Mouse (Mus musculus) left cerebral cortex, adult 2 months (tissue): ENCODE data around the gene 1600015I10Rik. TPM values are rescaled to one million over a fixed set of nuclear protein-coding genes. Genes with fewer than 3 reads are reported as not detected.

Experiments
- DNase-seq, 2 experiments: peaks; one replicate each; pipeline ENCODE4 v3.0.0; 2021 to 2022; ENCODE audit warnings: low spot score in 2 of 2, mixed read lengths in 1 of 2; ENCODE audit errors: extremely low spot score in 1 of 2
- H3K27ac ChIP-seq: fragments of 200-600 bp; 2 replicates; pipeline ENCODE4 v1.8.1; 2022
- H3K4me3 ChIP-seq: fragments of 200-600 bp; 2 replicates; pipeline ENCODE4 v1.8.1; 2022
- CTCF ChIP-seq: fragments of 200-600 bp; IDR thresholded peaks from 2 replicates; pipeline ENCODE4 v1.8.1; 2022; ENCODE audit warnings: antibody characterized with exemption, mild to moderate bottlenecking, moderate library complexity
- intact Hi-C: fragments of 180-260 bp; cut with DNase I; formaldehyde crosslinking; loops from one replicate; pipeline ENCODE4 v1.15.1; 2025
- total RNA-seq, 2 experiments: library from RNA; stranded (reverse); gene quantifications; 2 replicates each; pipeline ENCODE4 v1.2.3; 2021

Gene 1600015I10Rik
- total RNA-seq, 2 experiments from 2014 or later = not detected

- TF ChIP-seq CTCF = no peak
- no peak overlapping the region for H3K4me3 ChIP-seq
- no peak overlapping the region for H3K27ac ChIP-seq
- no peak for DNase-seq
- intact Hi-C loops = no loop called here
Observed at GRCm38 (mm10) chr6:48979616-48980015, 49.9 kb downstream of the 1600015I10Rik start.

- Histone ChIP-seq H3K4me3 (no peak overlapping the region), H3K27ac (no peak overlapping the region)
- no peak for TF ChIP-seq CTCF
- no peak for DNase-seq
- intact Hi-C loops = no loop called here
Observed at GRCm38 (mm10) chr6:48982305-48982704, 52.6 kb downstream of the 1600015I10Rik start.

Other genes with a start within 250 kb of the 1600015I10Rik start
- under 1 TPM in 1 of 2 experiments, not detected in 1; 0.33 TPM for gene Gimap4, start 245.3 kb upstream of the 1600015I10Rik start, total RNA-seq
- gene Gimap6, start 221.7 kb upstream of the 1600015I10Rik start, total RNA-seq = 1 to 10 TPM; 4.9 to 5.1 TPM
- 1 to 10 TPM in 1 of 2 experiments, not detected in 1; 1.9 TPM for gene Gm28053, start 211.3 kb upstream of the 1600015I10Rik start, total RNA-seq
- not detected for gene Gimap7, start 211.3 kb upstream of the 1600015I10Rik start, total RNA-seq
- gene Gimap1, start 190.8 kb upstream of the 1600015I10Rik start, total RNA-seq = 1 to 10 TPM; 1.5 to 3.9 TPM
- gene Gimap5, start 183.7 kb upstream of the 1600015I10Rik start, total RNA-seq = 1 to 10 TPM in 1 of 2 experiments, under 1 TPM in 1; 0.81 to 2.1 TPM
- gene Gimap3, start 159.0 kb upstream of the 1600015I10Rik start, total RNA-seq = not detected
- 10 to 100 TPM; 27.9 to 34.0 TPM for gene Tmem176a, start 89.0 kb upstream of the 1600015I10Rik start, total RNA-seq
- 10 to 100 TPM; 50.5 to 51.6 TPM for gene Tmem176b, start 88.4 kb upstream of the 1600015I10Rik start, total RNA-seq
- not detected for gene Aoc1, start 57.0 kb upstream of the 1600015I10Rik start, total RNA-seq
- not detected for gene Doxl2, start 45.1 kb downstream of the 1600015I10Rik start, total RNA-seq
- not detected for gene Svs1, start 57.0 kb downstream of the 1600015I10Rik start, total RNA-seq
- gene Gpnmb, start 106.7 kb downstream of the 1600015I10Rik start, total RNA-seq = 1 to 10 TPM; 1.3 to 2.5 TPM
- gene Malsu1, start 143.9 kb downstream of the 1600015I10Rik start, total RNA-seq = 10 to 100 TPM; 25.9 to 30.6 TPM